Mouse (Mus musculus) embryo, embryonic 11.5 days (tissue): Measurements from ENCODE around the gene Rps27a.

ENCODE experiments used
- DNase-seq: peaks from one replicate; pipeline ENCODE4 v3.0.0-alpha.2; 2012; ENCODE audit warnings: low read depth, low spot score

Rps27a gene

GRCm38 (mm10) chr11:29512818-29513535 is 34.9 kb downstream of the Rps27a start:
- DNase-seq: no peak

GRCm38 (mm10) chr11:29509421-29509820 is 38.5 kb downstream of the Rps27a start:
- no peak for DNase-seq

- no peak for DNase-seq
Measured at GRCm38 (mm10) chr11:29504899-29505625, 42.8 kb downstream of the Rps27a start.

- no peak for DNase-seq
Measured at GRCm38 (mm10) chr11:29503948-29504893, 43.7 kb downstream of the Rps27a start.

- DNase-seq: no peak
Measured at GRCm38 (mm10) chr11:29496962-29497361, 50.9 kb downstream of the Rps27a start.
